Mouse (Mus musculus): ENCODE measurements around the gene 1110051M20Rik. TPM values are rescaled to one million over a fixed set of nuclear protein-coding genes. Genes with fewer than 3 reads are reported as not detected.

The 1110051M20Rik gene
- polyA plus RNA-seq, 1 experiment = 45.5 TPM

- no peak for TF ChIP-seq REST (IDR thresholded peaks at IDR 0.05; ENCODE audit: insufficient read depth, insufficient read length)
- TF ChIP-seq POLR2AphosphoS2 (IDR thresholded peaks at IDR 0.05; ENCODE audit: insufficient read length, low read depth) = peak; percentile 15
- H3K79me2 ChIP-seq (ENCODE audit: control insufficient read depth, insufficient read depth) = no peaks in the 10 kb centered on the region
- no peaks in the 10 kb centered on the region for H3K27me3 ChIP-seq (ENCODE audit: control insufficient read depth, insufficient read depth, insufficient read length)
- H3K4me2 ChIP-seq (ENCODE audit: low read depth) = no peak overlapping the region
- H3K4me3 ChIP-seq = no peak overlapping the region
- H3ac ChIP-seq (ENCODE audit: control insufficient read depth, insufficient read length) = no peak overlapping the region
- H3K36me3 ChIP-seq (ENCODE audit: control insufficient read depth, insufficient read depth) = no peaks in the 10 kb centered on the region
Measured at GRCm38 (mm10) chr2:91284375-91285199, 159.9 kb downstream of the 1110051M20Rik start.

GRCm38 (mm10) chr2:91283972-91284371, 160.5 kb downstream of the 1110051M20Rik start:
- no peaks in the 10 kb centered on the region for H3K79me2 ChIP-seq (ENCODE audit: control insufficient read depth, insufficient read depth)
- no peak for TF ChIP-seq TCF3 (IDR thresholded peaks at IDR 0.05; ENCODE audit: insufficient read length, low read depth)
- no peak for TF ChIP-seq MYOD1 (IDR thresholded peaks at IDR 0.05; ENCODE audit: control insufficient read depth in 1 of 3, insufficient read length in 2 of 3, low read depth in 2 of 3)
- H3K4me3 ChIP-seq = no peak overlapping the region
- no peak overlapping the region for H3ac ChIP-seq (ENCODE audit: control insufficient read depth, insufficient read length)
- no peak overlapping the region for H3K4me2 ChIP-seq (ENCODE audit: low read depth)
- H3K27me3 ChIP-seq (ENCODE audit: control insufficient read depth, insufficient read depth, insufficient read length) = no peaks in the 10 kb centered on the region
- no peaks in the 10 kb centered on the region for H3K36me3 ChIP-seq (ENCODE audit: control insufficient read depth, insufficient read depth)

- TF ChIP-seq MYOG (IDR thresholded peaks at IDR 0.05; ENCODE audit: control insufficient read depth in 1 of 3, insufficient read depth in 1 of 3, insufficient read length in 2 of 3, low read depth in 2 of 3) (no peak), POLR2AphosphoS2 (IDR thresholded peaks at IDR 0.05; ENCODE audit: insufficient read length, low read depth) (peak; percentile 61)
- Histone ChIP-seq H3K27me3 (ENCODE audit: control insufficient read depth, insufficient read depth, insufficient read length) (no peaks in the 10 kb centered on the region), H3K4me3 (no peak overlapping the region), H3ac (ENCODE audit: control insufficient read depth, insufficient read length) (no peak overlapping the region), H3K4me2 (ENCODE audit: low read depth) (no peak overlapping the region), H3K79me2 (ENCODE audit: control insufficient read depth, insufficient read depth) (no peaks in the 10 kb centered on the region), H3K36me3 (ENCODE audit: control insufficient read depth, insufficient read depth) (no peaks in the 10 kb centered on the region)
Measured at GRCm38 (mm10) chr2:91281366-91281765, 163.1 kb downstream of the 1110051M20Rik start.

- no peak overlapping the region for H3K4me3 ChIP-seq
- peaks cover 18% of the 10 kb centered on the region for H3K36me3 ChIP-seq (ENCODE audit: control insufficient read depth, insufficient read depth)
- TF ChIP-seq TCF12 (IDR thresholded peaks at IDR 0.05; ENCODE audit: insufficient read depth, poor library complexity, severe bottlenecking) = no peak
- TF ChIP-seq CEBPB (IDR thresholded peaks at IDR 0.05; ENCODE audit: insufficient read depth, poor library complexity, severe bottlenecking) = no peak
- TF ChIP-seq USF1 (IDR thresholded peaks at IDR 0.05; ENCODE audit: low read depth) = no peak
- TF ChIP-seq POLR2A (IDR thresholded peaks at IDR 0.05; ENCODE audit: insufficient read length, low read depth) = no peak
- no peak overlapping the region for H3ac ChIP-seq (ENCODE audit: control insufficient read depth, insufficient read length)
- no peaks in the 10 kb centered on the region for H3K27me3 ChIP-seq (ENCODE audit: control insufficient read depth, insufficient read depth, insufficient read length)
- H3K4me2 ChIP-seq (ENCODE audit: low read depth) = no peak overlapping the region
- no peaks in the 10 kb centered on the region for H3K79me2 ChIP-seq (ENCODE audit: control insufficient read depth, insufficient read depth)
Measured at GRCm38 (mm10) chr2:91279372-91279755, 165.1 kb downstream of the 1110051M20Rik start.

GRCm38 (mm10) chr2:91278749-91279371, 165.6 kb downstream of the 1110051M20Rik start:
- Histone ChIP-seq H3ac (ENCODE audit: control insufficient read depth, insufficient read length) (no peak overlapping the region), H3K79me2 (ENCODE audit: control insufficient read depth, insufficient read depth) (no peaks in the 10 kb centered on the region), H3K36me3 (ENCODE audit: control insufficient read depth, insufficient read depth) (peaks cover 23% of the 10 kb centered on the region), H3K4me2 (ENCODE audit: low read depth) (no peak overlapping the region), H3K27me3 (ENCODE audit: control insufficient read depth, insufficient read depth, insufficient read length) (no peaks in the 10 kb centered on the region), H3K4me3 (no peak overlapping the region)
- peak; percentile 31 for TF ChIP-seq POLR2A (IDR thresholded peaks at IDR 0.05; ENCODE audit: insufficient read length, low read depth)
- peak; percentile 91 for TF ChIP-seq POLR2AphosphoS2 (IDR thresholded peaks at IDR 0.05; ENCODE audit: insufficient read length, low read depth)
- TF ChIP-seq SRF (IDR thresholded peaks at IDR 0.05; ENCODE audit: control insufficient read depth, insufficient read length, low read depth) = no peak
- TF ChIP-seq USF1 (IDR thresholded peaks at IDR 0.05; ENCODE audit: low read depth) = no peak

GRCm38 (mm10) chr2:91269687-91270133, 174.8 kb downstream of the 1110051M20Rik start:
- H3K27me3 ChIP-seq (ENCODE audit: control insufficient read depth, insufficient read depth, insufficient read length) = no peaks in the 10 kb centered on the region
- H3K36me3 ChIP-seq (ENCODE audit: control insufficient read depth, insufficient read depth) = peaks cover 61% of the 10 kb centered on the region
- H3K4me2 ChIP-seq (ENCODE audit: low read depth) = no peak overlapping the region
- H3K4me3 ChIP-seq = no peak overlapping the region
- H3K79me2 ChIP-seq (ENCODE audit: control insufficient read depth, insufficient read depth) = peaks cover 27% of the 10 kb centered on the region
- no peak overlapping the region for H3ac ChIP-seq (ENCODE audit: control insufficient read depth, insufficient read length)
- TF ChIP-seq TCF12 (IDR thresholded peaks at IDR 0.05; ENCODE audit: insufficient read depth, poor library complexity, severe bottlenecking) (no peak), MYOD1 (IDR thresholded peaks at IDR 0.05; ENCODE audit: control insufficient read depth in 1 of 3, insufficient read length in 2 of 3, low read depth in 2 of 3) (peak in 2 of 3 experiments; percentile 50 to 57)
